Mouse (Mus musculus) heart, postnatal 36 days (tissue): ENCODE measurements around the gene Tnip2. TPM values are rescaled to one million over a fixed set of nuclear protein-coding genes. Genes with fewer than 3 reads are reported as not detected.

Experiments
- DNase-seq, 2 experiments: peaks; one replicate each; pipeline ENCODE4 v3.0.0; 2021 to 2022
- intact Hi-C: fragments of 180-260 bp; cut with DNase I; formaldehyde crosslinking; loops from one replicate; pipeline ENCODE4 v1.15.1; 2025
- total RNA-seq, 2 experiments: library from RNA; stranded (reverse); gene quantifications; 2 replicates each; pipeline ENCODE4 v1.2.3; 2021

The Tnip2 gene
- 1 to 10 TPM; 5.5 to 6.7 TPM for total RNA-seq

- DNase-seq, result peak; percentile 96 to 98
- intact Hi-C loops, result loop anchor here (5.0 kb wide), 1 partner anchor 141 kb away; no protein-coding TSS in a partner anchor
Observed at GRCm38 (mm10) chr5:34513466-34514217, at the start of gene Tnip2. Gene Tnip2, minus strand, starts transcription at chr5:34513991.

DNA sequence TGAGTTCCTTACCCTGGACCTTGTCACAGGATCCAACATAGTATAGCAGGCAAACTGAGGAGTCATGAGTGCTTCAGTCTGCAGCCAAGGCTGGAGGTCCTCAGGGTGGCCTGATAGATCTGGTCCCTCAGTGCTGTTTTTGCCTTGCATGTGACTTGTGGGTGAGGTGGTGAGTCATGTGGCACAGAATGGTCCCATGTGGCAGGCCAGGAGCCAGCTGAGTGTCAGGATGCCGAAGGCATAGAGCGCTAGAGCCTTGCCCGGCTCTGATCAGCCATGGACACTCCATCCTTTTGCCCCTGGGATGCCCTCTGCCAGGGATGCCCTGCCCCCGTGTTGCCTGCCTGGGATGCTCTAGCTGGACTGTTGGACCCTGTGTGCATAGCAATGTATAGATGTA lies 38.0 kb upstream of the Tnip2 start:
- no peak for DNase-seq
- intact Hi-C loops, result no loop called here

GRCm38 (mm10) chr5:34550251-34550650 lies 36.5 kb upstream of the Tnip2 start:
- DNase-seq, result no peak
- intact Hi-C loops, result no loop called here

GRCm38 (mm10) chr5:34549483-34550221 lies 35.9 kb upstream of the Tnip2 start:
- intact Hi-C loops, result loop anchor here (2.0 kb wide), 1 partner anchor 87 kb away; the partner anchor contains the start of gene Mfsd10
- DNase-seq, result peak; percentile 44 to 56

GRCm38 (mm10) chr5:34549135-34549482 lies 35.3 kb upstream of the Tnip2 start:
- intact Hi-C loops, result loop anchor here (2.0 kb wide), 1 partner anchor 88 kb away; the partner anchor contains the start of gene Mfsd10
- DNase-seq, result no peak

DNA sequence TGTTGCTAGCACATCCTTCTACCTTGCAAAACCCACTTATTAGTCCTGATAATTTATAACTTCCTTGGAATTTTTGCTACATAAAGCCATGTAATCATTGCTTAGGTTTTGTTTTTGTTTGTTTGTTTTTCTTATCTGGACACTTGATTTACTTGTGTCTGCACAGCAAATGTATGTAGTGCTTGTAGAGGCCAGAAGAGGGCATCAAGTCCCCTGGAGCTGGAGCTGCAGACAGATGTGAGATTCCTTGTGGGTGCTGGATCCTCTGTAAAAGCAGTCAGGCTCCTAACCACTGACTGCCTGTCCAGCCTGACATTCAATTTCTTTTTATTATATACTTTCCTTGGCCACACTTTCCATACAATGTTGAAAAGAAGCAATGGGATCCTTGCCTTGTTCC lies 33.6 kb upstream of the Tnip2 start:
- no peak for DNase-seq
- intact Hi-C loops, result no loop called here

DNA sequence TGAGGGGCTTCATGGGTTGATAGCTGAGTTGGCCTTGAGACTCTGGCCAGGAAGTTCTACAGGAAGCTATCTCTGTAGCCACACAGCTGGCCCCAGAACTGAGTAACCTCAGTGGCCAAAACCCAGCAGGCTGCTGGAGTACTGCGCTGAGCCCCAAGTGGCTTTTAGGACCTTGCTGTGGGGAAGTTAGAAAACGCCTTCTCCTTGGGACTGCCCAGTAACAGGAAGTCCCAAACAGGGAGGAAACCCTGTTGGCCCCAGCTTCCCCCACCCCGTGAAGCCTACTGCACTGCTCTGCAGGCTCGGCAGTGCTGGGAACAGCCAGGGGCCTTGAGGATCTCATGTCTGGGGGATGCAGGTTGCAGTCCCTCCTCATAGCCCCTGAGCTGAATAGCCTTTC lies 29.3 kb upstream of the Tnip2 start:
- intact Hi-C loops, result no loop called here
- peak; percentile 29 to 47 for DNase-seq

- intact Hi-C loops, result no loop called here
- DNase-seq, result no peak
Observed at GRCm38 (mm10) chr5:34542166-34542565, 28.4 kb upstream of the Tnip2 start.

DNA sequence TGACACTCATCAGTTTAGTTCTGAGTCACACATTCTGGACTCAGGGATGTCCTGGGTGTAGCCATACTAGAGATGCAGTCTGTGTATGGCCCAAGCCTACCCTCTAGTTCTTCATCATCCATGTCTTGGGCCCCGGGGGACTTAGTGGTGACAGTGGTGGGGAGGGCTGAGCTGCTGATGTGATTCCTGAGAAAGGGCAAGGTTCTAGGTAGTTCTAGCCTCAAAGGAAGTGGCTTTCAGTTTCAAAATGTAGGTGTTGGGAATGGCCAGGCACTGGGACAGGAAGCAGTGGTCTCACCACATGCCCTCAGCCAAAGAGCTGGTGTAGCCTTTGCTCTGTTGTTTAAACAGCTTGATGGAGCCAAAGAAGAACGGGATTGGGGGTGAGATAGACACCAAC lies 25.3 kb upstream of the Tnip2 start:
- intact Hi-C loops, result no loop called here

GRCm38 (mm10) chr5:34538527-34538926 lies 24.7 kb upstream of the Tnip2 start:
- DNase-seq, result no peak
- intact Hi-C loops, result no loop called here

More for the DNA sequence above, 25.3 kb upstream of the Tnip2 start:
- DNase-seq, result no peak

GRCm38 (mm10) chr5:34538079-34538478 lies 24.3 kb upstream of the Tnip2 start:
- no peak for DNase-seq
- intact Hi-C loops, result no loop called here

DNA sequence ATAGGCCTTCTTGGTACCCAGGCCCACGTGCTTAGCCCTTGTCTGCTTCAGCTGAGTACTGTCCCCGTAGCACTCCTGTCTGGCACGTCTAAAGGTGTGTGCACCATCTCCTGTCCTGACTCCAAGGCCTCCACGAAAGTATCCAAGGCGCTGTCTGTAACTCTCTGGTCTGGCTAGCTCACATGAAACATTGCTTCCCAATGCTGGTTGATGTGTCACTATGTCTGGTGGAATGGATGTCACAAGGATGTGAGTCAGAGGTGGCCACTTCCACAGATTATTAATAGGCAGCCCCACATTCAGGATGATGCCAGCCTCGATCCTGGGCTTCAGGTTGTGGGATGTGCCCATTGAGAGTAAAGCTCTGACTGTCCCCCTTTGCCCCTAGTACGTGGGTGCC lies 22.0 kb upstream of the Tnip2 start:
- intact Hi-C loops, result no loop called here
- no peak for DNase-seq

DNA sequence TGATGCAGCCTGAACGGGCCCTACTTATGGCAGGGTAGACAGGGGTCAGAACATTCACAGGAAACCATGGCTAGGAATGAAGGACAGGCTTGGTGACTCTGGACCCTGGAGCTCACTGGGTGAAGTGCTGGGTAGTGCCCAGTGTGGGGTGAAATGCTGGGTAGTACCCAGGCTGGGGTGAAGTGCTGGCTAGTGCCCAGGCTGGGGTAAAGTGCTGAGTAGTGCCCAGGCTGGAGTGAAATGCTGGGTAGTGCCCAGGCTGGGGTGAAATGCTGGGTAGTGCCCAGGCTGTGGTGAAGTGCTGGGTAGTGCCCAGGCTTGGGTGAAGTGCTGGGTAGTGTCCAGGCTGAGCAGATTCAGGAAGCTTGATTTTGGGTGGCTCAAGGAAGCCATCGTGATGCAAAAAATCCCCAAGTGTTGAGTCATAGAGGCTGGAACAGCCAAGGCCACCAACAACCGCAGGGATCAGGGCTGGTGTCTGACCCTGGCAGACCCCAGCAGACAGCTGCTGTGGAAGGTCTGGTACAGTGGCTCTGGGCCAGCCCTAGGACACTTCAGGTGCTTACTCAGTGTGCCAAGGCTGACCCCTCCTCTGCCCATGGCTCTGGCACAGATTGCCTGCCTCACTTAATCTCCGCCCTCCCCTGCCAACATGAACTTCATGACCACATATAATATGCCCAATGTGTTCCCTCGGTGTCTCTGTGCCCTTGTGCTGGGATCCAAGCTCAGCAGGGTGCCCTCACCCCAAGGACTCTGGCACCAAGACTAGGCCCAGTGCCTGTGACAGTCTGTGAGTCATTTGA lies 21.2 kb upstream of the Tnip2 start:
- intact Hi-C loops, result no loop called here
- DNase-seq, result no peak

GRCm38 (mm10) chr5:34533820-34534219 lies 20.0 kb upstream of the Tnip2 start:
- intact Hi-C loops, result no loop called here
- DNase-seq, result peak; percentile 41 to 43

- DNase-seq, result no peak
- intact Hi-C loops, result no loop called here
Observed at GRCm38 (mm10) chr5:34533066-34533465, 19.3 kb upstream of the Tnip2 start.

DNA sequence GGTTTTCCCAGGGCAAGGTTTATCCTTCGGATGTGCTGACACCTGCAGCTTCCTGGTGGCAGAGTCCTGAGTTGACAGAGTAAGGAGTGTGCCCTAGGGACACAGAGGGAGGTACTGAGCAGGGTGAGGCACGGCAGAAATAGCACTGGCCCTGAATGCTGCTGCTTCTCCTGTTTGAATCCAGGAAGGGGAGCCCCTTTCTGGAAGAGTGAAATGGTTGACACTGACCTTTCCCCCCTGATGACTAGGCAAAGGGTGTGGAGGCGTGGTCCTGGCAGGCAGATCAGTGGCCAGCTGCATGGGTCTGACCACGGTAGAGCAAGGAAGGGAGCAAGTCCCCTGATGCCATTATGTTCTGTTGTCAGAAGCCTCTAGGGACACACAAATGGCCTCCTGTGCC lies 16.9 kb upstream of the Tnip2 start:
- no peak for DNase-seq

GRCm38 (mm10) chr5:34530116-34530515 lies 16.3 kb upstream of the Tnip2 start:
- no peak for DNase-seq
- intact Hi-C loops, result no loop called here

More for the DNA sequence above, 16.9 kb upstream of the Tnip2 start:
- intact Hi-C loops, result no loop called here

- intact Hi-C loops, result loop anchor here (10.0 kb wide), 1 partner anchor 576 kb away; the partner anchor contains the start of gene Lrpap1
- no peak for DNase-seq
Observed at GRCm38 (mm10) chr5:34528724-34529123, 14.9 kb upstream of the Tnip2 start.

DNA sequence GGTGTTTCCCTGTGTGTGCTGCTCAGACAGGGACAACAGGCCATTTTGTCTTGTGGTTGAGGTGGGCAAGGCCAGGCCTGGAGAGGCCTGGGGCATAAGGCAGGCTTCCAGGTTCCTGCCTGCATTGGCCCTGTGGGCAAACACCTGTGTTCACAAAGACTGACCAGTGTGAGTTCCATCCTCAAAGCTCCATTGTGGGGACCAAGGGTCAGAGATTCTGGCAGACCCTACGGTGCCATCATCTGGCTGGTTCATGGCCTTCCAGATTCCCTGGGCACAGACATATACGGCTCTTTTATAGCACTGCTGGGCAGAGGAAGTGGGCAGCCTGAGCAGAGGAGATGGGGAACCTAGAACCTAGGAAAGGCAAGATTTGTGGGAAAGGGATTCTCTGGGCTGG lies 13.6 kb upstream of the Tnip2 start:
- DNase-seq, result no peak
- intact Hi-C loops, result loop anchor here (10.0 kb wide), 1 partner anchor 577 kb away; the partner anchor contains the start of gene Lrpap1

DNA sequence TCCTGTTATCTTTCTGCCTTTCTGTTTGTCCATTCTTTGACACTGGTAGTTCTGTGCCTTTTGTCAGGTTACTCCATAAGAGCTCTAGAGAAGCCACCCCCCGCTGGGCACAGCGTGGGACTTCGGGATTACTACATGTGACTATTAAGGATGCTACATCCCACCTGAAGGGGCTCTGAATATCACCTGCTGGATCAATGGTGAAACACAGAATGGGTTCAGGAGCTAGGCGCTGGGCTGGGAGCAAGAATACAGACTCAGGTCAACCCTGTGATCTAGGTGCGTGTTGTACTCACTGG lies 12.6 kb upstream of the Tnip2 start:
- DNase-seq, result no peak
- intact Hi-C loops, result loop anchor here (10.0 kb wide), 1 partner anchor 578 kb away; the partner anchor contains the start of gene Lrpap1
